Mouse (Mus musculus): ENCODE data around the gene 4930555G01Rik. TPM values are rescaled to one million over a fixed set of nuclear protein-coding genes. Genes with fewer than 3 reads are reported as not detected.
"Not testable (repeated sequence)": the region's sequence is repeated elsewhere in the genome, so short reads cannot be mapped to it uniquely, and the experiment has no call there.

Gene 4930555G01Rik
- polyA plus RNA-seq (2014; fragmentation: Nextera tagmentation; extraction: Ambion mirVana), result not detected in 2 replicates

DNA sequence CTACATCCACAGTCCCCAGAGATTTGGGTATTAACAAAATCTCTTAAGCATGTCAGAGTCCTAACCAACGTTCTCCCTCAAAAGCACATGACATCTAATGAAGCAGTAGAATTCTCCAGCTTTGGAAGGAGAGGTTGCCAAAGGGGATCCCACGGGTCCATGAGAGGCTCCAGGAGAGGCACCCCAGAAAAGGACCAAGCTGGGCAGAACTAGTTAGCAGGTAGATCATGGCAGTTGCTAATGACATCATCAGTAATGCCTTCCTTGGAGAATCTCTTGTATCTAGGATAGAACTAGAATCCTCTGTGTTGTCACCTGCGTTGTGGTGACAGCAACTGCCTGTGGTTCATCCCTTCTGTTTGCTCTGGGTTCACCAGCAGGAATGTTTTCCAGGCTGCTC lies at the start of gene 4930555G01Rik:
TSS of gene 4930555G01Rik (plus strand) at position 301 of the 400 bp plus-strand sequence.
- not testable (repeated sequence) for H3K4me2 ChIP-seq (replicated peaks); ATAC-seq (ENCODE audit: low FRiP score); DNase-seq (ENCODE audit: low spot score); H3K27me3 ChIP-seq (ENCODE audit: control insufficient read depth, insufficient read depth, low read length); H3K4me3 ChIP-seq (replicated peaks; ENCODE audit: low read length); H3K36me3 ChIP-seq (replicated peaks; ENCODE audit: control insufficient read depth, insufficient read depth); H3K4me1 ChIP-seq (replicated peaks; ENCODE audit: control insufficient read depth, insufficient read depth, low read length); H3K9me3 ChIP-seq (ENCODE audit: control insufficient read depth, low read length); H3K27ac ChIP-seq; H3K9ac ChIP-seq
- WGBS, result no CpG with 5 or more reads among the region's 3 CpGs

GRCm38 (mm10) chr14:5015591-5015990 lies 34.8 kb upstream of the 4930555G01Rik start, which contains the start of gene Gm3298:
Gene Gm3298 (plus strand): TSS chr14:5015891.
- DNase-seq (ENCODE audit: low spot score); H3K36me3 ChIP-seq (replicated peaks; ENCODE audit: control insufficient read depth, insufficient read depth); H3K9me3 ChIP-seq (ENCODE audit: control insufficient read depth, low read length); ATAC-seq (ENCODE audit: low FRiP score); H3K4me3 ChIP-seq (replicated peaks; ENCODE audit: low read length); H3K4me1 ChIP-seq (replicated peaks; ENCODE audit: control insufficient read depth, insufficient read depth, low read length); H3K27ac ChIP-seq; H3K27me3 ChIP-seq (ENCODE audit: control insufficient read depth, insufficient read depth, low read length); H3K4me2 ChIP-seq (replicated peaks); H3K9ac ChIP-seq: not testable (repeated sequence)
- WGBS, result no CpG with 5 or more reads among the region's 2 CpGs

DNA sequence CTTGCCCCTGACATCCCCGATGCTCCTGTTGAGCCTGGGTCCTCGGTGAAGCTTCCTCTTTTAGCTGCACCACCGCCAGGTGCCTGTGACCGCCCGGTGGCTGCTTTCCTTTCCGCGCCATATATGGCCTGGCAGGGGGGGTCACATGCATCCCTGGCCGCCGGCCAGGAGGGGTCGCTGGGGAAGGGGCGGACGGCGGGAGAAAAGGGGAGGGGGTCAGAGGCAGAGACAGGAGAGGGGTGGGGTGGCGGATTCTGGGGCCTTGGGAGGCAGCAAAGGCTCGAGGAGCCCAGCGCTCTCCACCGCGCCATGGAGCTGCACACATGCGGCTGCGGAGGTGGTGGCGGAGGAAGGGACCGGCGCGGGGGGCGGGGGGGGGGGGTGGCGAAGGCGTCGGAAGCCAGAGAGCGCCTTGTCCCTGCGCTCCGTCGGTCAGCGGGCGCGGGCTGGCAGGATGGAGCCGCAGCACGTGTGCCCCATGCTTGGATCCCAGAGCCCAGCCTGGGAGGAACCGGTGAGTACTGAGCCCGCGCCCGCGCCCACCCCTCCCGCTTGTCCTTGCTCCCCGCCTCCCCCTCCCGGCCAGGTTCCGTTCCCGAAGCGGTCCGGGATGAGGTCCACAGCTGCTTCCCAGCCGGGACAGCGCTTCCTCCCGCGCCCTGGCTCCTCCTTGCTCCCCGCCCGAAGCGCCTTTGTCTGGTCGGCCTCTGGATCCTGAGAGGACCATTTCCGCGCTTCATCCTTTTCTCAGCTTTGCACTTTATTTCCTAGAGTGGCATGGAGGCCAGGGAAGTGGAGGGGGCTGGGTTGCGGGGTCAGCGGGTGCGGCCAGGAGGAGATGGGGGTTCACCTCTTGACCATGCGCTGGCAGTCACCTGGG lies 20.4 kb downstream of the 4930555G01Rik start, which contains the start of gene Gm8281:
TSS of gene Gm8281 (plus strand) at position 430 of the 880 bp plus-strand sequence.
- H3K27ac ChIP-seq; H3K4me1 ChIP-seq (replicated peaks; ENCODE audit: control insufficient read depth, insufficient read depth, low read length); ATAC-seq (ENCODE audit: low FRiP score); H3K27me3 ChIP-seq (ENCODE audit: control insufficient read depth, insufficient read depth, low read length); H3K36me3 ChIP-seq (replicated peaks; ENCODE audit: control insufficient read depth, insufficient read depth); H3K9me3 ChIP-seq (ENCODE audit: control insufficient read depth, low read length): not testable (repeated sequence)
- Histone ChIP-seq H3K4me2 (replicated peaks) (peak within 1 kb of the TSS; percentile 50), H3K4me3 (replicated peaks; ENCODE audit: low read length) (peak within 1 kb of the TSS; percentile 42), H3K9ac (peak within 1 kb of the TSS; percentile 65)
- WGBS, result 5% methylated on average over 31 of the region's 63 CpGs
- peak; percentile 23 for DNase-seq (ENCODE audit: low spot score)

Other genes starting within 250 kb of the 4930555G01Rik start
- gene Gm3269, start 212.5 kb upstream of the 4930555G01Rik start, polyA plus RNA-seq (2014; fragmentation: Nextera tagmentation; extraction: Ambion mirVana), result not detected in 2 replicates
- 3.5 and 5.5 TPM in 2 replicates for gene Gm3264, start 195.1 kb upstream of the 4930555G01Rik start, polyA plus RNA-seq (2014; fragmentation: Nextera tagmentation; extraction: Ambion mirVana)
- gene Gm3278, start 158.2 kb upstream of the 4930555G01Rik start, polyA plus RNA-seq (2014; fragmentation: Nextera tagmentation; extraction: Ambion mirVana), result not detected in 2 replicates
- not detected in 2 replicates for gene Gm8297, start 66.7 kb upstream of the 4930555G01Rik start, polyA plus RNA-seq (2014; fragmentation: Nextera tagmentation; extraction: Ambion mirVana)
- not detected in 2 replicates for gene Gm3298, start 34.7 kb upstream of the 4930555G01Rik start, polyA plus RNA-seq (2014; fragmentation: Nextera tagmentation; extraction: Ambion mirVana)
- 13.2 and 16.1 TPM in 2 replicates for gene Gm8281, start 20.4 kb downstream of the 4930555G01Rik start, polyA plus RNA-seq (2014; fragmentation: Nextera tagmentation; extraction: Ambion mirVana)
- not detected in 2 replicates for gene Gm8279, start 80.9 kb downstream of the 4930555G01Rik start, polyA plus RNA-seq (2014; fragmentation: Nextera tagmentation; extraction: Ambion mirVana)
- gene Gm3317, start 113.9 kb downstream of the 4930555G01Rik start, polyA plus RNA-seq (2014; fragmentation: Nextera tagmentation; extraction: Ambion mirVana), result not detected in 2 replicates
- not detected in 2 replicates for gene Gm8271, start 135.2 kb downstream of the 4930555G01Rik start, polyA plus RNA-seq (2014; fragmentation: Nextera tagmentation; extraction: Ambion mirVana)
- not detected in 2 replicates for gene Gm3526, start 210.0 kb downstream of the 4930555G01Rik start, polyA plus RNA-seq (2014; fragmentation: Nextera tagmentation; extraction: Ambion mirVana)